Mouse (Mus musculus) brain, embryonic 14.5 days (tissue): ENCODE results near the gene Sept9. TPM values are rescaled to one million over a fixed set of nuclear protein-coding genes. Genes with fewer than 3 reads are reported as not detected.

Experiments
- DNase-seq: peaks from one replicate; pipeline ENCODE4 v3.0.0-alpha.2; 2011; ENCODE audit warnings: low read depth
- CTCF ChIP-seq: fragments of 200-500 bp; IDR thresholded peaks from 2 replicates; pipeline ENCODE4 v1.5.1; 2012; ENCODE audit warnings: inconsistent platforms, mild to moderate bottlenecking, moderate library complexity, borderline replicate concordance; ENCODE audit not compliant: insufficient read depth, insufficient read length; ENCODE audit errors: extremely low read depth
- POLR2A ChIP-seq: fragments of 200-500 bp; IDR thresholded peaks from 2 replicates; pipeline ENCODE4 v1.6.1; 2012; ENCODE audit warnings: mild to moderate bottlenecking, inconsistent platforms, borderline replicate concordance; ENCODE audit not compliant: poor library complexity, insufficient read depth, insufficient read length, severe bottlenecking; ENCODE audit errors: extremely low read depth
- polyA plus RNA-seq: library from polyadenylated mRNA; depleted of rRNA; stranded (reverse); fragments of >200 nt; gene quantifications from 2 replicates; pipeline ENCODE4 v1.2.3, GENCODE M21; 2012

Sept9 gene
- polyA plus RNA-seq, 1 experiment = 64.3 TPM

GRCm38 (mm10) chr11:117385331-117386103 lies 186.1 kb downstream of the Sept9 start:
- peak; percentile 71 for DNase-seq

GRCm38 (mm10) chr11:117387241-117387640 lies 187.8 kb downstream of the Sept9 start:
- TF ChIP-seq CTCF (no peak), POLR2A (no peak)
- DNase-seq = peak; percentile 62

More at GRCm38 (mm10) chr11:117385331-117386103, 186.1 kb downstream of the Sept9 start:
- no peak for TF ChIP-seq POLR2A
- no peak for TF ChIP-seq CTCF

- DNase-seq = no peak
- TF ChIP-seq CTCF (peak; percentile 79), POLR2A (no peak)
Measured at GRCm38 (mm10) chr11:117390001-117390402, 190.5 kb downstream of the Sept9 start.

- no peak for DNase-seq
- no peak for TF ChIP-seq CTCF
- no peak for TF ChIP-seq POLR2A
Measured at GRCm38 (mm10) chr11:117390774-117391534, 191.5 kb downstream of the Sept9 start.

- no peak for DNase-seq
Measured at GRCm38 (mm10) chr11:117392251-117392650, 192.8 kb downstream of the Sept9 start.

GRCm38 (mm10) chr11:117393715-117394114 lies 194.3 kb downstream of the Sept9 start:
- TF ChIP-seq CTCF (no peak), POLR2A (no peak)
- no peak for DNase-seq

More at GRCm38 (mm10) chr11:117392251-117392650, 192.8 kb downstream of the Sept9 start:
- peak; percentile 54 for TF ChIP-seq CTCF
- no peak for TF ChIP-seq POLR2A

GRCm38 (mm10) chr11:117394230-117395137 lies 195.0 kb downstream of the Sept9 start:
- no peak for TF ChIP-seq POLR2A
- no peak for TF ChIP-seq CTCF
- peak; percentile 87 for DNase-seq

GRCm38 (mm10) chr11:117395228-117395627 lies 195.8 kb downstream of the Sept9 start:
- DNase-seq = peak; percentile 66

GRCm38 (mm10) chr11:117396929-117397328 lies 197.5 kb downstream of the Sept9 start:
- TF ChIP-seq POLR2A (no peak), CTCF (no peak)
- no peak for DNase-seq

More at GRCm38 (mm10) chr11:117395228-117395627, 195.8 kb downstream of the Sept9 start:
- TF ChIP-seq POLR2A (no peak), CTCF (no peak)

- TF ChIP-seq CTCF = peak; percentile 26; the same call in 1 of the 2 replicates
- TF ChIP-seq POLR2A = no peak
- peak; percentile 77 for DNase-seq
Measured at GRCm38 (mm10) chr11:117397755-117398154, 198.3 kb downstream of the Sept9 start.

GRCm38 (mm10) chr11:117398191-117398590 lies 198.7 kb downstream of the Sept9 start:
- DNase-seq = no peak
- TF ChIP-seq POLR2A = no peak
